Mouse (Mus musculus): ENCODE measurements around the gene Evc2. TPM values are rescaled to one million over a fixed set of nuclear protein-coding genes. Genes with fewer than 3 reads are reported as not detected.

The Evc2 gene
- polyA plus RNA-seq, 1 experiment from 2014 or later = 6.6 TPM

DNA sequence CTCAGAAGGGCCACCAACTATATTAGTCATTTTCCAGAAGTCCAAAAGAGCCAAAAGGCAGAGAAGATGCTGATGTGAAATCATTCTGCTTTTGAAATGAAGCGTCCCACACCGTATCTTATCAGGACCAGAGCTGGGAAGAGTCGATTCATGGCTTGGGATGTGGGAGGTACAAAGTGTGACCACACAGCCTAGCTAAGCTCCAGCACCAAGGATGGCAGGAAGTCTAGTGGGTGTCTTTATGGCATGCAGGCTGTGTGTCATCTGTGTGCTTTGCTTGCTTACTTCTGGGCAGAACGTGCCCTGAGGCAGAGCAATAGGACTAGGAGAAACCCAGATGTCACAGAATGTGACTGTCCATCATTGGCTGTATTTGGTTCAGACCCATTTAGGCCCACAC, 17.5 kb upstream of the Evc2 start:
- Histone ChIP-seq H3K9me3 (replicated peaks; ENCODE audit: control insufficient read depth, low read length) (peaks cover under 1% of the 10 kb centered on the region; the same call in 1 of the 2 replicates), H3K4me2 (ENCODE audit: low read depth, low read length) (no peak overlapping the region), H3K4me3 (ENCODE audit: low read length) (no peak overlapping the region), H3K27ac (ENCODE audit: low read length) (no peak overlapping the region), H3K27me3 (ENCODE audit: control insufficient read depth, insufficient read depth, low read length) (no peaks in the 10 kb centered on the region), H3K9ac (ENCODE audit: low read length) (no peak overlapping the region), H3K4me1 (ENCODE audit: control insufficient read depth, insufficient read depth, low read length) (no peaks in the 10 kb centered on the region), H3K36me3 (ENCODE audit: control insufficient read depth, insufficient read depth) (peaks cover 7% of the 10 kb centered on the region)
- 76% methylated on average over 4 of the region's 4 CpGs for WGBS
- ATAC-seq (replicated peaks; ENCODE audit: extremely low read depth, insufficient read depth, low FRiP score) = no peak

DNA sequence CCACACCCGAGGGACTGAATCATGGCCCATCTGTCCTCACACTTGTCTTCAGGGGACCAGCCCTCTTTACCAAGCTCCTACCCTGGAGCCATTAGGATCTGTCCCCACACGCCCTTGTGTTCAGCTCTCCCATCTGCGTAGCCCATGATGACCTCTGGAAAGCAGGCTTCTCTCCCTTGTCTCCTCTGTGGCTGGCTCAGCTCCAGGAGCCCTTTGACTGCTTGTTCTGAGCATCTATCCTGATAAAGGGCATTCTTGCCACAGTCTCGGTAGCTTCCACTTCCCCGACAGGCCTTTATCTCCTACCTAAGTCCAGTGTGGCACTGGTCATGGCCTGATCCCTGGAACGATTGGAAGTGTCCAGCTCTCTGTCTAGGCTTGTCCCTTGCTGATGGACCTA, 11.6 kb upstream of the Evc2 start:
- Histone ChIP-seq H3K4me1 (ENCODE audit: control insufficient read depth, insufficient read depth, low read length) (no peaks in the 10 kb centered on the region), H3K9me3 (replicated peaks; ENCODE audit: control insufficient read depth, low read length) (no peaks in the 10 kb centered on the region), H3K27me3 (ENCODE audit: control insufficient read depth, insufficient read depth, low read length) (no peaks in the 10 kb centered on the region), H3K4me3 (ENCODE audit: low read length) (no peak overlapping the region), H3K36me3 (ENCODE audit: control insufficient read depth, insufficient read depth) (peaks cover 6% of the 10 kb centered on the region), H3K9ac (ENCODE audit: low read length) (no peak overlapping the region), H3K4me2 (ENCODE audit: low read depth, low read length) (no peak overlapping the region), H3K27ac (ENCODE audit: low read length) (no peak overlapping the region)
- no peak for ATAC-seq (replicated peaks; ENCODE audit: extremely low read depth, insufficient read depth, low FRiP score)
- WGBS = 58% methylated on average over 6 of the region's 6 CpGs

DNA sequence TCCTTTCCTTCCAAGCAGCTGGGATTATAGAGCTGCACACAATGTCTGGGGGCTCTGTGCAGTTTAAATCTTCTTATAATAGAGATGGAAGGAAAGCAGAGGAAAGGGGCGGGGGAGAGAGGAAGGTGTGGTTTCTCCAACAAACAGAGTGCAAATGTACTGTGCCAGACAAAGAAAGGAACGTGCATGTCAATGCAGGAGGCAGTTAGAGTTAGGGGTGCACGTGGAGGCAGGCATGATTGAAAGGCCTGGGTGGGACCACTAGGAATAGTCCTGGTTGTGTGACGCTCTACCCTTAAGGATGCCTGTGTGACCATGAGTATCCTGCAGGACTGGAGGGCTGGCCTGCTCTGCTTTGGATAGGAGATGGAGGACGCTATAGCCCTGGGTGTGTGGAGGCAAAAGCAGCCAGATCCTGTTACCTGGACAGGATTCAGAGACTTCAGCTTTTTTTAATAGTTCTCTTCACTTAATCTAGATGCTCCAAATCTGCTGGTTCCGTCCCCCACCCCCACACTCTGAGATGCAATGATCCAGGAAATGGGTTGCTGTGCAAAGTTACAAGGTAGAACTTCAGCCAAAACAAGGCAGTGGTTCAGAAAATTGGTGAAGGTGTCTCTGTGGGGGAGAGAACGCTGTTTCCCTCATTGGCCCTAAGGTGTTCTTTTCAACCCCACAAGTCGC, 7.7 kb upstream of the Evc2 start:
- WGBS = 79% methylated on average over 8 of the region's 8 CpGs
- Histone ChIP-seq H3K27me3 (ENCODE audit: control insufficient read depth, insufficient read depth, low read length) (no peaks in the 10 kb centered on the region), H3K9me3 (replicated peaks; ENCODE audit: control insufficient read depth, low read length) (no peaks in the 10 kb centered on the region), H3K4me3 (ENCODE audit: low read length) (no peak overlapping the region), H3K9ac (ENCODE audit: low read length) (no peak overlapping the region), H3K4me1 (ENCODE audit: control insufficient read depth, insufficient read depth, low read length) (no peaks in the 10 kb centered on the region), H3K36me3 (ENCODE audit: control insufficient read depth, insufficient read depth) (peaks cover 2% of the 10 kb centered on the region), H3K4me2 (ENCODE audit: low read depth, low read length) (no peak overlapping the region), H3K27ac (ENCODE audit: low read length) (no peak overlapping the region)
- ATAC-seq (replicated peaks; ENCODE audit: extremely low read depth, insufficient read depth, low FRiP score) = no peak

DNA sequence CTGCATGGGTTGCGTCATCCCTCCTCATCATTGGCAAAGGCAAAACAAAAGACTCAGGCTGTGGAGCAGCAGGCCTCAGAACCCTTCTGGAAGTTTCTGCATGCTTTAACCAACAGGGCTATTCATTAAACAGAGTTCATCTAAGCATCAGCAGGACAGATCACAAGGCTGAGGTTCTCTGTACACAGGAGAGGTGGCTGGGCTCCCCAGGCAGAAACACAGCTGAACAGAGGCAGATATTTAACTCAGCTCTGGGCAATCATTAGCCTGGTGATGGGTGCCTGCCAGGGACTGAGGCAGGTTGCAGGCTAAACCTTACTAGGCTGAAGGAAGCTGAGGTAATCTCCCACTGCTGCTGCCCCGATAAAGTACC, 7.2 kb upstream of the Evc2 start:
- 90% methylated on average over 2 of the region's 2 CpGs for WGBS

DNA sequence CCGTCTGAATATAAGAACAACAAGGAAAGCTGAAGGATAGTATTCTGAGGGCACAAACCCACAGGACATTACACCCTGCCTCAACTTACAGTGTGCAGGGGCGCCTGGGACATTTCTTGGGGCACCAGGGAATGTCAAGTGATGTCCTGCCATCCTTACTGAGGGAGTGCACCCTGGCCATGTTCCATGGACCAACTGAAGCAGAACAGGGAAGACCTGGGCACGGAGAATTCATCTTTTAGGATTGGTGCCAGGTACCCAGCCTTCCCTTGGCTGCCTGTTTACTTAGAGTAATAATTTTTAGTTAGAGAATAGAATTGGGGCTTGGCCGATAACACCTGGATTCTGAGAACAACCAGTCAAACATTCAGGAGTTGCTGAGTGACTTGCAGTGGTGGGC, 6.2 kb upstream of the Evc2 start:
- Histone ChIP-seq H3K9me3 (replicated peaks; ENCODE audit: control insufficient read depth, low read length) (no peaks in the 10 kb centered on the region), H3K27ac (ENCODE audit: low read length) (no peak overlapping the region), H3K4me3 (ENCODE audit: low read length) (no peak overlapping the region), H3K9ac (ENCODE audit: low read length) (no peak overlapping the region), H3K4me1 (ENCODE audit: control insufficient read depth, insufficient read depth, low read length) (peaks cover 1% of the 10 kb centered on the region; the same call in 1 of the 2 replicates), H3K27me3 (ENCODE audit: control insufficient read depth, insufficient read depth, low read length) (no peaks in the 10 kb centered on the region), H3K4me2 (ENCODE audit: low read depth, low read length) (no peak overlapping the region), H3K36me3 (ENCODE audit: control insufficient read depth, insufficient read depth) (no peaks in the 10 kb centered on the region)
- 65% methylated on average over 4 of the region's 4 CpGs for WGBS
- no peak for ATAC-seq (replicated peaks; ENCODE audit: extremely low read depth, insufficient read depth, low FRiP score)

More for the DNA sequence above, 7.2 kb upstream of the Evc2 start:
- ATAC-seq (replicated peaks; ENCODE audit: extremely low read depth, insufficient read depth, low FRiP score) = no peak
- Histone ChIP-seq H3K9me3 (replicated peaks; ENCODE audit: control insufficient read depth, low read length) (no peaks in the 10 kb centered on the region), H3K9ac (ENCODE audit: low read length) (no peak overlapping the region), H3K27ac (ENCODE audit: low read length) (no peak overlapping the region), H3K4me2 (ENCODE audit: low read depth, low read length) (no peak overlapping the region), H3K27me3 (ENCODE audit: control insufficient read depth, insufficient read depth, low read length) (no peaks in the 10 kb centered on the region), H3K36me3 (ENCODE audit: control insufficient read depth, insufficient read depth) (no peaks in the 10 kb centered on the region), H3K4me1 (ENCODE audit: control insufficient read depth, insufficient read depth, low read length) (no peaks in the 10 kb centered on the region; the same call in 1 of the 2 replicates), H3K4me3 (ENCODE audit: low read length) (no peak overlapping the region)

DNA sequence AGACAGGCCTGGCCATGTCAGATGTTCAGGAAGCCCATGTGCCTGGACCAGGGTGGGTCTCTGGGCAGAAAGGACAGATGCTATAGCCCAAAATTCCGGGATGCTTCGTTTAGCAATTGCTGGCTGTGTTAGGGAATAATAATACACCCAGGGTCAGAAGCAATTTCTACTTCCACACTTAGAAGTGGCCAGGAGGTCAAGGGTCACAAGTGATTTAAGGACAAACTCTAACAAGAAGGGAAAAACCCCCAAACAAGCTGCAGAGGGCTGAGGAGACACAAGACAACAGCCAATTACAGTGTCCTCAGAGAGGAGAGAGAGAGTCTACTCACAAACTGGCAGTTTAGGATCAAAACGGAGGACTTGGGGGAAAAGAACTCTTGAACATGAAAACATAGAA, 3.2 kb upstream of the Evc2 start:
- H3K9me3 ChIP-seq (replicated peaks; ENCODE audit: control insufficient read depth, low read length) = no peaks in the 10 kb centered on the region
- no peak for ATAC-seq (replicated peaks; ENCODE audit: extremely low read depth, insufficient read depth, low FRiP score)
- no peak overlapping the region for H3K27ac ChIP-seq (ENCODE audit: low read length)
- no peak overlapping the region for H3K4me2 ChIP-seq (ENCODE audit: low read depth, low read length)
- H3K27me3 ChIP-seq (ENCODE audit: control insufficient read depth, insufficient read depth, low read length) = 0 out of 2 replicates have a peak, but pooled peaks cover 3% of the 10 kb centered on the region
- peaks cover 19% of the 10 kb centered on the region for H3K4me1 ChIP-seq (ENCODE audit: control insufficient read depth, insufficient read depth, low read length)
- H3K9ac ChIP-seq (ENCODE audit: low read length) = no peak overlapping the region
- no peaks in the 10 kb centered on the region for H3K36me3 ChIP-seq (ENCODE audit: control insufficient read depth, insufficient read depth)
- no peak overlapping the region for H3K4me3 ChIP-seq (ENCODE audit: low read length)
- 76% methylated on average over 3 of the region's 3 CpGs for WGBS

DNA sequence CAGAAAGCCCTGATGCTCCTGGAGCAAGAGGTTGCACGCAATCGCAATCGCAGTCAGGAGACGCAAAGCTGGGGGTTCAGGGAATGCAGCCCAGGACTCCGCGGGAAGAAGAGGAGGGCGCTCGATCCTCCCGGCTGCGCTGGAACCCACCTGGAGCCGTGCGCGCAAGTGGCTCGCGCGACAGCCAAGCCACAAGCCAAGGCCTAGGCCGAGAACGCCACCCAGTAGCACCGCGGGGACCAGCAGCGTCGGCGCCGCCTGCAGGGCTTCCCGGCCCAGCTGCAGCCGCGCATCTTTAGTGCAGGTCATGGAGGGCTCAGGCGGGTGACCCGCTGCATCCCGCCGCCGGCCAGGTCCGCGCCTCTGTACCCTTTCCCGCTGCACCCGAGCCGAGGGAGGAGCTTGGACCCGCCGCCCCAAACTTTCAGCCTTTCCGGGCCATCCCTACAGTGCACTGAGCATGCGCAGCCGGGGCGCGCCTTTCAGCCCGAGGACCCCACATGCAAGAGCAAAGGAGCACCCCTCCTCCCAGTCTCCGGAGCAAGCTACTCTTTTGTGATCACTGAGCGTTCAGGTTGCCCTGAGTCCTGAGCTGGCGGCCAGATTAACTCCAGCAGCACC, 1.7 kb upstream of the Evc2 start, which contains the start of gene Evc:
Gene Evc (minus strand): TSS at position 410 of the 621 bp plus-strand sequence.
- Histone ChIP-seq H3K4me3 (ENCODE audit: low read length) (peak within 1 kb of the TSS; percentile 74), H3K4me1 (ENCODE audit: control insufficient read depth, insufficient read depth, low read length) (peaks cover 19% of the 10 kb centered on the region), H3K36me3 (ENCODE audit: control insufficient read depth, insufficient read depth) (no peaks in the 10 kb centered on the region), H3K27ac (ENCODE audit: low read length) (no peak within 1 kb of the TSS), H3K4me2 (ENCODE audit: low read depth, low read length) (peak within 1 kb of the TSS; percentile 97), H3K27me3 (ENCODE audit: control insufficient read depth, insufficient read depth, low read length) (0 out of 2 replicates have a peak, but pooled peaks cover 3% of the 10 kb centered on the region), H3K9ac (ENCODE audit: low read length) (peak within 1 kb of the TSS; percentile 84), H3K9me3 (replicated peaks; ENCODE audit: control insufficient read depth, low read length) (no peaks in the 10 kb centered on the region)
- peak; percentile 56; the same call in 1 of the 2 replicates for ATAC-seq (replicated peaks; ENCODE audit: extremely low read depth, insufficient read depth, low FRiP score)
- under 1% methylated on average over 48 of the region's 48 CpGs for WGBS

DNA sequence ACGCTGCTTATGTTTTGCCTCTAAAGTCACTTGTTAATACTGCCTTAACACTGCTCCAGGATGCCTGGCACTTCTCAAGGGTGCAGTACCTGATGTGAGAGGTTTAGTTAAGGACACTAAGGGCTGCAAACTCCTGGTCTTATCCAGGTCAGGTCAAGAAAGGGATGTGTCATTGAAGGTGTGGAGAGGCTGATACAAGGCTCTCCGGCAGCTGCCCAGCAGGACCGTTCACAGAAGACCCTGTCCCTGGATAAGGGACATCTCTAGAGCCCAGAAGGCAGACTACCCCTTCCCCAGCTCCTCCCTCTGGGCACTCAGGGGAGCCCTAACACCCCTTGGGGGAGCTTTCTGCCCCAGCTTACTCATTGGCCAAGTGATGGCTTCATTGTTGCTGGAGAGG, 603 bp upstream of the Evc2 start:
- peaks cover 19% of the 10 kb centered on the region for H3K4me1 ChIP-seq (ENCODE audit: control insufficient read depth, insufficient read depth, low read length)
- no peak for ATAC-seq (replicated peaks; ENCODE audit: extremely low read depth, insufficient read depth, low FRiP score)
- peak overlapping the region; percentile 55 for H3K27ac ChIP-seq (ENCODE audit: low read length)
- WGBS = 41% methylated on average over 3 of the region's 3 CpGs
- H3K36me3 ChIP-seq (ENCODE audit: control insufficient read depth, insufficient read depth) = no peaks in the 10 kb centered on the region
- H3K4me2 ChIP-seq (ENCODE audit: low read depth, low read length) = peak overlapping the region; percentile 80
- 0 out of 2 replicates have a peak, but pooled peaks cover 3% of the 10 kb centered on the region for H3K27me3 ChIP-seq (ENCODE audit: control insufficient read depth, insufficient read depth, low read length)
- H3K9me3 ChIP-seq (replicated peaks; ENCODE audit: control insufficient read depth, low read length) = no peaks in the 10 kb centered on the region
- H3K9ac ChIP-seq (ENCODE audit: low read length) = peak overlapping the region; percentile 84
- peak overlapping the region; percentile 74 for H3K4me3 ChIP-seq (ENCODE audit: low read length)

DNA sequence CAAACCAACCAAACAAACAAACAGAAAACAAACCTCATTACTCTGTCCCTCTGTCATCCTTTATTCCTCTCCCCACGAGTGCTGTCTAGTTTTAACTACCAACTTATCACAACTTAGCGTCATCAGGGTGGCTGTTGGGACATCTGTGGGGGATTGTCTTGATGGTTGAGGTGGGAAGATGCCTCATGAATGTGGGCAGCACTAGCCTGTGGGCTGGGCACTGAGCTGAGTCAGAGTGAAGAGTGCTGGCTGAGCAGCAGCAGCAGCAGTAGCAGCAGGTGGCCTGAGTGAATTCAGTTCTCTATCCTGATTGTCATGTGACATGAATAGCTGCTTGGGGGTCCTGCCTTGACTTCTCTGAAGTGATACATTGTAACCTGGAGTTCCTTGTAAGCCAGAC, 5.7 kb downstream of the Evc2 start:
- no peak for ATAC-seq (replicated peaks; ENCODE audit: extremely low read depth, insufficient read depth, low FRiP score)
- peaks cover 4% of the 10 kb centered on the region; the same call in 1 of the 2 replicates for H3K36me3 ChIP-seq (ENCODE audit: control insufficient read depth, insufficient read depth)
- no peak overlapping the region for H3K9ac ChIP-seq (ENCODE audit: low read length)
- no peaks in the 10 kb centered on the region for H3K27me3 ChIP-seq (ENCODE audit: control insufficient read depth, insufficient read depth, low read length)
- H3K9me3 ChIP-seq (replicated peaks; ENCODE audit: control insufficient read depth, low read length) = no peaks in the 10 kb centered on the region
- H3K4me1 ChIP-seq (ENCODE audit: control insufficient read depth, insufficient read depth, low read length) = peaks cover 4% of the 10 kb centered on the region; the same call in 1 of the 2 replicates
- H3K27ac ChIP-seq (ENCODE audit: low read length) = no peak overlapping the region
- WGBS = 81% methylated on average over 2 of the region's 2 CpGs
- H3K4me3 ChIP-seq (ENCODE audit: low read length) = no peak overlapping the region
- H3K4me2 ChIP-seq (ENCODE audit: low read depth, low read length) = no peak overlapping the region

Measured in heart, embryonic 16.5 days (tissue).